Mouse (Mus musculus): ENCODE measurements at regions not wholly inside any gene's neighbourhood (a gene's known extent, or its start where the extent isn't known, plus 50 kb on each side); places are given as distances from the start of the nearest gene placed in this dataset.
"Not testable (repeated sequence)": the region's sequence is repeated elsewhere in the genome, so short reads cannot be mapped to it uniquely, and the experiment has no call there.

GRCm38 (mm10) chr16:29746245-29746644, 167.1 kb downstream of the Opa1 start:
- no peak for DNase-seq

GRCm38 (mm10) chr16:29749167-29749566, 170.0 kb downstream of the Opa1 start:
- no peak for DNase-seq

GRCm38 (mm10) chr16:29754579-29755199, 175.6 kb downstream of the Opa1 start:
- DNase-seq: no peak

- DNase-seq: no peak
Observed at GRCm38 (mm10) chr16:29758246-29758645, 179.1 kb downstream of the Opa1 start.

- no peak for DNase-seq
Observed at GRCm38 (mm10) chr16:29759416-29759815, 180.3 kb downstream of the Opa1 start.

- DNase-seq: no peak
Observed at GRCm38 (mm10) chr16:29760627-29761026, 181.5 kb downstream of the Opa1 start.

- DNase-seq: no peak
Observed at GRCm38 (mm10) chr16:29761779-29762277, 182.7 kb downstream of the Opa1 start.

GRCm38 (mm10) chr16:29764376-29764775, 185.2 kb downstream of the Opa1 start:
- DNase-seq: no peak

GRCm38 (mm10) chr16:29765801-29766200, 186.7 kb downstream of the Opa1 start:
- not testable (repeated sequence) for DNase-seq

- DNase-seq: no peak
Observed at GRCm38 (mm10) chr16:29771320-29771719, 192.2 kb downstream of the Opa1 start.

- DNase-seq: peak; percentile 41
Observed at GRCm38 (mm10) chr16:29771728-29772608, 192.8 kb downstream of the Opa1 start.

GRCm38 (mm10) chr16:29772609-29772988, 193.5 kb downstream of the Opa1 start:
- peak; percentile 17 for DNase-seq

GRCm38 (mm10) chr16:29773056-29773455, 193.9 kb downstream of the Opa1 start:
- peak; percentile 82 for DNase-seq

GRCm38 (mm10) chr16:29774949-29775348, 195.8 kb downstream of the Opa1 start:
- no peak for DNase-seq

GRCm38 (mm10) chr16:29775879-29776278, 196.7 kb downstream of the Opa1 start:
- DNase-seq: no peak

- DNase-seq: no peak
Observed at GRCm38 (mm10) chr16:29782441-29782840, 203.3 kb downstream of the Opa1 start.

GRCm38 (mm10) chr16:29785114-29785513, 206.0 kb downstream of the Opa1 start:
- no peak for DNase-seq

- DNase-seq: no peak
Observed at GRCm38 (mm10) chr16:29786540-29786939, 207.4 kb downstream of the Opa1 start.

- DNase-seq: no peak
Observed at GRCm38 (mm10) chr16:29787633-29788511, 208.7 kb downstream of the Opa1 start.

GRCm38 (mm10) chr16:29790064-29790463, 210.9 kb downstream of the Opa1 start:
- no peak for DNase-seq

- DNase-seq: no peak
Observed at GRCm38 (mm10) chr16:29799250-29799649, 220.1 kb downstream of the Opa1 start.

- no peak for DNase-seq
Observed at GRCm38 (mm10) chr16:29799893-29800292, 220.8 kb downstream of the Opa1 start.

GRCm38 (mm10) chr16:29800457-29800856, 221.3 kb downstream of the Opa1 start:
- DNase-seq: no peak
